Mouse (Mus musculus) thymus, adult 18-20 months (tissue): Measurements from ENCODE around the gene 4930451I11Rik.
A peak's percentile ranks its signal among the peaks of the same experiment; 100 is the strongest.

Experiments used
- DNase-seq, 2 experiments: peaks; one replicate each; pipeline ENCODE4 v3.0.0; 2022; ENCODE audit warnings: mixed read lengths in 2 of 2

The 4930451I11Rik gene

DNA sequence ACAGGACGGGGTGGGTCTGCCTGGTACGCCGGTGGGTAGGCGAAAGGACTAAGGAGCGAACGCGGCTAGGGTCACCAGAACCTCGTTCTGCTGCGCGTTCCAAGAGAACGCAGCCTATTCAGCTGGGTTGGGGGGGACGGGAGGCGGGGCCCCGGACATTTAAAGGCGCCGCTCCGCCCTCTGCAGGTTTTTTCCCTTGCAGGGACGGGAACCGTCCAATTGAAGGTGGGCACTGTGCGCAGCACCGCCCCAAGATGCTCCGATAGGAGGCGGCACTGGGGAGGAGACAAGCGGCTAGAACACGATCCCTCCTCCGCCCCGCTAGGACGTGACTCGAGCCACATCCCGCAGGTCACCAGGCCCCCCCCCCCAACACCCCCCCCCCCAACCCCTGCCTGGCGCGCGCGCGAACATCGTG, 32.4 kb downstream of the 4930451I11Rik start:
- DNase-seq = peak; percentile 94 to 97

DNA sequence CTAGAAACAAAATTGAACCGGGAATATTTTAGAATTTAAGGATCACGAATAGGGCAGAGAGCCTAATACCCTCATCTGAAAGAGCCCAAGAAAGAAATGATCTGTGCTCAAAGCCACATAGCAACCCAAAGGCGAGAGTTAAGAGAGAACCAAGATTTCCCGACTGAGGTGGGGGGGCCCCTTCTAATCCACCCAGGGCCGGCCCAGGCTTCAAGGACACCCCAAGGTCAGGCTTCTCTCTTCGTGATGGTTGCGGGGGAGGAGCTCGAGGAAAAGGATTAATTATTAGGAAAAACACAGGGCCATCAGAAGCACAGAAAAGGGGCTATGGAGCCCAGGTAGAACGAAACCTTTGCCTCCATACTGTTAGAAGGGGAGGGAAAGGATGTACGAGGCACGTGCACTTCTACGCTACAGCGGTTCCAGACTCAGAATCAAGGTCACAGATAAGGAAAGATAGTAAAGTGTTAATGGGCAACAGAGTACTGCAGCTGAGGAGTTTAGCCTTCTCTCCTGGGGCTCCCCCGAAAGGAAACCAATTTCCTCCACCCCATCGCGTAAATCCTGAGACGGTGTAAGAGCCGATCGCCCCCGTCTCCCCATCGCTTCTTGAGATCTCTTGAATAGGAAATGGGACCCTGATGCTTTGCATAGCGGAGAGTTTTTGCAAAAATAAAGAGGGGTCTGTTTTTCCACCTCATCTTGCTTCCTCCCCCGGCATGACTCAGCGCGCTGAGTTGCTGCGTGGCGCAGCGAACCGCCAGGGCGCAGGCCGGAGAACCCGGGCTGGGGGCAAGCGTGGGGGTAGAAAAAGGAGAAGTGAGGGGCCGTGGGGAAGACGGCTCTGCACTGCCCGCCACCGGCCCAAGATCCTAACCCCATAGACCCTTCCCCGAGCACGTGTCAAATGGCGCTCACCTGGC, 33.1 kb downstream of the 4930451I11Rik start:
- no peak for DNase-seq

DNA sequence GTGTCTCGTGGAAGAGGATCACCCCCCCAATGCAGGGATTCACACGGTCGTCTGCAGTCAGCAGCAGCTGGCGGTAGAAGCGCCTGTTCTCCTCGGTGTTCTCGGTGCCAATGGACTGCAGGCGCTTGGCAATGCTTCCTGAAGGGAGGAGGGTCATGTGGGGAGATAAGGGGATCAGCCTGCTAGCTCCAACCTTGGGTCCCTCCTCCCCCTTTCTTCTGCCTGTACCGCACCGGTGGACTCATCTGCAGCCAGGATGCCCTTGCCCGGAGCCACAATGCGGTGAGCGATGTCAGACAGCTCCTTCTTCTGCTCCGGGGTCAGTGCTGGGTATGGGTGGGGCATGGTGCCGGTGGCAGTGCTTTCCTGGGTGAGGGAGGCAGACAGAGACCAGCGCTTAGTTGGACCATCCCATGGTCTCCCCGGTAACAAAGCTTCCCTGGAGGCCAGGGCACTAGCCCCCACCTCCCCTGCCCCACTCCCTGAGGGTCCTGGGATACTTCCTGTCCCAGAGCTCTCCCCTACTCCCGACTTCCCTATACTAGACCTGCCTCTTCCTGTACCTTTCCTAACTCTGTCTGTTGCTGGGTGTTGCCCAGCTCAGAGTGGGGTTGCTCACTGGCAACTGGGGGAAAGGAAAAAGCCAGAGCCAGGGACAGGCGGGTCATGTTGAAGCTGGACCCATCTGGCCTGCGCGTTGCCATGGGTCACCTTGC, 33.9 kb downstream of the 4930451I11Rik start, which contains the start of gene Fam57b:
TSS of gene Fam57b (plus strand) at position 258 of the 716 bp plus-strand sequence.
- no peak for DNase-seq

DNA sequence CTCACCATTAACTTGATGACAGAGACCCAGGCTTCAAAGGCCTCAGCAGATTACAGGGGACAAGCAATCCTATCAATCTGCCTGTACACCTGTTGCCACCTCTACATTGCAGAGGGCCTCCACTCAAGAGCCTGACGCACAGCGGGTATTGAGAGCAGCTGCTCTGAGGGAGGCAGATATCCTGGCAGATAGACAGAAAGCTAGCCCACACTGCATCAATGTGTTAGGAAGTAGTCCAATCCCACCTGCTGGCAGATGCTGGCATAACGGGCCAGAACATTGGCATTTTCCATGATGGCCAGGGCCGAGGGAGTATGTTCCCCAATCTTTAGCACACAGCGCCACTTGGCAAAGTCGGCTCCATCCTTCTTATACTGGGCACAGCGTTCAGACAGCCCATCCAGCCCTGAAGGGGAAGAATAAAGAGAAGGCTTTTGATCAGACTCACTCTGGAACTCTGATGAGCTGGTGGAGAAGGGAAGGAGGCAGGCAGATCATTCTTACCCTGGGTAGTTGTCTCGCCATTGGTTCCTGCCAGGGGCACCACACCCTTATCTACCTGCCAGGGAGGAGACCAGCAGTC, 35.0 kb downstream of the 4930451I11Rik start:
- no peak for DNase-seq

DNA sequence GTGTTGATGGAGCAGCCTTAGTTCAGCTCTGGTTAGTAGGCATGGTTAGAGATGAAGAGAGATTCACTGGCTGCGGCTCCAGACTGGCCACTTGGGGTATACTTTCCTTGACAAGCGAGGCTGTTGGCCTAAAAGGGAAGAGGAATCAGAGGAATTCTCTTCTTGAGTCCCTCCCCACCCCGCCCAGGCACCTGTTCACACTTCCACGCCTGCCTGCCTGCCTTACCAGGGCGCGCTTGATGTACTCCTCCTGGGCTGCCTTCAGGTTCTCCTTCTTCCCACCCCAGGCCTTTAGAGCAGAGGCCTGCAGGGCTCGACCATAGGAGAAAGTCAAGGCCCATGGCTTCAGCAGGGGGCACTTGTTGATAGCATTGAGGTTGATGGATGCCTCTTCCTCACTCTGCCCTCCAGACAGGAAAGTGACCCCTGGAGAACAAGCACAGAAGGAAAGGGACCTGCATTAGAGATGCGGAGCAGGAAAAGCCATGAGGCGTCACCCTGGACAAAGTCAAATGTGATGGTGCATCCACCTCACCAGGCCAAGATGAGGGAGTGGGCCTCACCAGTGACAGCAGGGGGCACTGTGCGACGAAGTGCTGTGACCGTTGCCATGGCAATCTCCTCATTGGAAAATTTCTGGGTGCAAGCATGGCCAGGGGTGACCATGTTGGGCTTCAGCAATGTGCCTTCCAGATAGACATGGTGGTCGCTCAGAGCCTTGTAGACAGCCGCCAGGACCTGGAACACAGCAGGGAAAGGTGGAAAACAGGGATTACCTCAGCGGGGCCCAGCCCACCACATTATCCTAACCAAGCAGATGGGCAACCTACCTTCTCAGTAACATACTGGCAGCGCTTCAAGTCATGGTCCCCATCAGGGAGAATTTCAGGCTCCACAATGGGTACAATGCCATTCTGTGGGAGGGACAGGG, 35.8 kb downstream of the 4930451I11Rik start:
- no peak for DNase-seq

DNA sequence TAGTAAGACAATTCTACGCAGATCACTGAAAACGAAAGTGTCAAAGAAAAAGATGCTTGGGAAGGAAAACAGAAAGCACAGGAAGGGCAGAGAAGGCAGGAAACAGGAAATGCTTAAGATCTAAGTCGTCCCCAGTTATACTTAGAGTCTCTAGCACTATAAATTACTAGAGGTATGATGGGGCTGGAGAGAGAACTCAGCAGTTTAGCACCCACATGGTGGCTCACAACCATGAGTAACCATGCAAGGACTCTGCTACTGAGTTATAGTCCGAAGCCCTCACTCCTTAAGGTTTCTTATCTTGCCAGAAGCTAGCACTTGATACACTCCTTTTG, 37.2 kb downstream of the 4930451I11Rik start:
- no peak for DNase-seq

DNA sequence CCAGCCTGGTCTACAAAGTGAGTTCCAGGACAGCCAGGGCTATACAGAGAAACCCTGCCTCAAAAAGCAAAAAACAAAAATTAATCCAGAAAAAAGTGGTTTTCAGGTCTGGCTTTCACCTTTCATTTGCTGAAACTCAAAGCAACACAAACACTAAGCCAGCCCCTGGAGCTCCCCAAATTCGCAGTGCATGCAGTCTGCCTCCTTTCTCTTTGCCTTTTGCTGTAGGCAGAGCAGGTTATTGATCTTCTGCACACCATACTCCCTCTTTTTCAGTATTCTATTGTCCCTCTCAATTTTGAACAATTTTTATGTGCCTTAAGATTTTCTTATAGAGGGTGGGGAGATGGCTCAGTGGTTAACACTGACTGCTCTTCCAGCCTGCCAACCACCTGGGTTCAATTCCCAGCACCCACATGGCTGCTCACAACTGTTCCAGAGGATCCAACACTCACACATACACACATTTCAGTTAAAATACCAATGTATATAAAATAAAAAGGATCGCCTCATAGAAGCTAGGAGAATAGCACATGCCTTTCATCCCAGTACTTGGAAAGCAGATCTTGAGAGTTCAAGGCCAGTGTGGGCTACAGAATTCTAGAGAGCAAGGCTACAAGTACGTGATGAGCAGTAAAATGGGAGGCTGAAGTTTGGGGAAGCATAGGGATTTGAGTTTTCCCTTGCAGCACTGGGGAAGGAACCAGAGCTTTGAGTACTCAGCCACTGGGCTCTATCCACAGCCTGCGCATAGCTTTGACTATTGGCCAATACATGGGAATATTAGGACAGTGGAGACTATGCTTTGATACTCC, 37.8 kb downstream of the 4930451I11Rik start:
- DNase-seq = no peak

DNA sequence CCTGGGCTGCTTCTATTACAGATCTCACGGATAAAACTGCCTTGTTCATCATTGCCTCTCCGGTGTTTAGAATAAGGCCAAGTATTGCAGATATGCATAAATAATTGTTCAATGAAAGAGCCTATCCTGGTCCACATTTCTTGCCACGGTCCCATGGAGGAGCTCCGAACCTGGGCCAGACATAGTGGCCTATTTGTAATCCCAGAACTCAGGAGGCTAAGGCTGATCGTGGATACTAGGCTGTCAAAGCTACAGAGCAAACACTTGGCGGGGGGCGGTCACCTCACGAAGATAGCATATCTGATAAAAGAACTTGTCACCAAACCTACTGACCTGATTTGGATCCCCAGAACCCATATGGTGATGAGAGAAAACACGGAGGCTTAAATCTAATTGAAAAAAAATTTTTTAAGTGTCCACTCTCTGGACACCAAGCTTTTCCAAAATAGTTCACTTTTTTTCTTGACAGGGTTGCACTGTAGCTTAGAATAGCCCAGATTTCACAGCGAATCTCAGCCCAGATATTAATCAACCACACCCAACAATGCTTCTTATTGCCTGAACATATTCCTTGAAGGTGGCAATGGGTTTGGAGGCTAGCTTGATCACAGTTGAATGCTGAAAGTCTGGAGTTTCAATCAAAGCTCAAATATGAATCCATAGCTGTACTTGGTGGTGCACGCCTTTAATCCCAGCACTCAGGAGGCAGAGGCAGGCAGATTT, 38.6 kb downstream of the 4930451I11Rik start:
- no peak for DNase-seq

DNA sequence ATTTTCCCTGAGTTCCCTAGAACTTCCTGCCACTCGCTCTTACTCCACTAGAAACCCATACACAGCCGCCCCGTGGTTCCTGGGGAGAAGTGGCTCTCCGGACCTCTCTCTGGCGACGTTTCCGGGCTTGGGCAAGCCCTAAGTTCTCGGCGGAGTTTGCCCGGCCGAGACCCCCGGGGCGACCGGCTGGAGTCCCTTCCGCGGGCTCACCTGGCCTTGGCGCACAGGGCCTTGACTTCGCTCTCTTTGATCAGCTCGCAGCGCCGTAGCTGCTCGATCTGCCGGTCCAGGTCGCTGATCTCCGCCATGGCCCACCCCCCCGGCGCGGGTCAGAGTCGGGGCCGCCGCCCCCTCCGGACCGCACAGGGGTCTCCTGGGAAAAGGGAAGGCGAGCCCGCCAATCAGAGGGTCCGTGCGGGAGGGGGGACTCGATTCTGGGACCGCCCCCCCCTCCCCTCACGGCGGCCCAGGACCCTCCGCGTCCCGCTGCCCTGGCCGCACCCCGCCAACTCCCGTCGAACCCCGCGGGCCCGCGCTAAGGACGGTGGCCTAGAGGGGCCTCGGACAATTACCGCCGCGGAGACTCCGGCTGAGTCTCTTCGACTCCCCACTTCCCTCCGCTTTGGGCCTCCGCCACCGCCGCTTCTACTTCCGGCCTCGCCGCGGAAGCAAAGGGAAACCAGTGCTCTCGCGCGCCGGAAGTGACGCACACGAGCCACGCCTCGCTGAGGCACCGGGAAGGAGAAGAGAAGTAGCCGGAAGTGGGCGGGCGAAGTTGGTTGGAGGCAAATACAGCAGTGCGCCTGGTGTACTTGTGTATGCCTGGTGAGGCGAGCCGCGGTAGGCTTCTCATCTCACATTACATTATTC, 39.4 kb downstream of the 4930451I11Rik start, which contains the start of gene Ppp4c:
TSS of gene Ppp4c (minus strand) at position 646 of the 870 bp plus-strand sequence.
- peak; percentile 95 to 96 for DNase-seq

DNA sequence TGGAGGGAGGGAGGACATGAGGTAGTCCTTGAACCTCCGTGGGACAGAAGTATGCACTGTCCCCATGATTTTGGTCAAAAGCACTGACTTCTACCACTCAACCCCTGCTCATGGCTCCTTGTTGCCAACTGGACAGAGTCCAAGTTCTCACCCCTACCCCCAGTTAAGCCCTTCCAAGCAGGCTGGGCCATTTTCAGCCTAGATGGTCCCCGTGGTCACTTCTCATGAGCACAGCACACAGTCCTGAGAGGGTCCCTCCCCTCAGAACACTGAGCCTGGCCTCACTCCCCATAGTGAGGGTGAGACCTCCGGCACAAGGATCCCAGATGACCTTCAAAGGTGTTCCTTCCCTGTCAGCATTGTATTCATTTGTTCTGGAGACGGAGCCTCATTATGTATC, 42.3 kb downstream of the 4930451I11Rik start:
- no peak for DNase-seq

DNA sequence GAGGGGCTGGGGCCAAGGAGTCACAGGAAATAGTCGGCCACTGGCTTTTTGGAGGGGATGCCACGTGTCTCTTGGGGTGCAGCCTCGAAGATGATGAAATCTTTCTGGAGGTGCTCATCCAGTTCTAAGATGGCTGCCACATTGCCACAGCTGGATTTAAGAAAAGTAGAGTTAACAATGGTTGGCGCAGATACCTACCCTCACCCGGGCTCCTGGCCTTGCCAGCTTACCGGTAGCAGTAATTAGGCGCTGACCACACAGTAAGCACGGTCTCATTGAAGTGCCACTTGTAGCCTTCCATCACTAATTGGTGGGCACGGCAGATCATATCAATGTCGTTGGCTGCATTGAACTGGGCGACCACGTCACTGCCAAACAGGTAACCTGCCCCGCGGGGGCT, 45.3 kb downstream of the 4930451I11Rik start:
- DNase-seq = no peak

DNA sequence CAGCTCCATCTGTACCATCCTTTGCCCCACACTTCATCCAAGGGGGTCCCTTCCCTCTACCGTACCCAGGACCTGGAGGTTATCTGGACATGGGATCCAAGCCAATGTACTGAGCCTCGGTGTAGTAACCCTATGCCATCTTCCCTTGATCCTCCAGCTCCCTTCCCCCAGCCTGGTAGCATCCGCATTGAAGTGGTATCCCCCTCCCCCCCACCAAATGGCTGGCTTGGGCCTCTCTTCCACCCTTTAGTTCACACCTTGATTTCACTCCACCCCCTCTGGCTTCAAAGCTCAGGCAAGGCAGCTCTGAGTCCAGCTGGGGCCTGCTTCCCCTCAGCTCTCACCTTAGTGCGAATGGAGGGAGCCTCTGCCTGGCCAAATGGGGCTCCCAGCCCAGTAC, 46.4 kb downstream of the 4930451I11Rik start:
- DNase-seq = no peak

DNA sequence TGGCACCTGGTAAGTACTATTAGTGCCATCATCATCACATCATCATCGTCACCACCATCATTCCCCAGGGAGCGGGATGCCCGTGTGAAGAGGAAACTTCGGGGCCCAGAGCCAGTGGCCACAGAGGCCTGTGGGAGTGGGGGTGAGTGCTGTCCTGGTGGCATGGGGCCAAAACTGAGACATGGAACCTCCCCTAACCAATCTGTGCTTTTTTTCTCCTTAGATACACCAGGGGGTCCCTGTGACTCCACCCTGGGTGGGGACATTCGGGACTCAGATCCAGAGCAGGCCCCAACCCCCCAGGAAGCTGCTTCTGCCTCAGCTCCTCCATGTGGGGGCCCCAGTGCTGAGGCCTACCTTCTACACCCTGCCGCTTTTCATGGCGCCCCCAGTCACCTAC, 47.0 kb downstream of the 4930451I11Rik start:
- no peak for DNase-seq

DNA sequence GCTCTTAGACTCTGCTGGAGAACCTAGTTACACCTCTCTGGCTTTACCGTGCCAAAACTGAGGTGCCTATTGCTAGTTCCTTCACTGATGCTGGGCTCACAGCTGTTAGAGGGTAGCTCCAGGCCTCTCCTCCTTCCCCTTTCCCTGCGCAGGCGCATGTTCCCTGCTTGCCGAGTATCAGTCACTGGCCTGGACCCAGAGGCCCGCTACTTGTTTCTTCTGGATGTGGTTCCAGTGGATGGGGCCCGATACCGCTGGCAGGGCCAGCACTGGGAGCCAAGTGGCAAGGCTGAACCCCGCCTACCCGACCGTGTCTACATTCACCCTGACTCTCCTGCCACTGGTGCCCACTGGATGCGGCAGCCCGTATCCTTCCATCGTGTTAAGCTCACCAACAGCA, 48.7 kb downstream of the 4930451I11Rik start:
- no peak for DNase-seq

DNA sequence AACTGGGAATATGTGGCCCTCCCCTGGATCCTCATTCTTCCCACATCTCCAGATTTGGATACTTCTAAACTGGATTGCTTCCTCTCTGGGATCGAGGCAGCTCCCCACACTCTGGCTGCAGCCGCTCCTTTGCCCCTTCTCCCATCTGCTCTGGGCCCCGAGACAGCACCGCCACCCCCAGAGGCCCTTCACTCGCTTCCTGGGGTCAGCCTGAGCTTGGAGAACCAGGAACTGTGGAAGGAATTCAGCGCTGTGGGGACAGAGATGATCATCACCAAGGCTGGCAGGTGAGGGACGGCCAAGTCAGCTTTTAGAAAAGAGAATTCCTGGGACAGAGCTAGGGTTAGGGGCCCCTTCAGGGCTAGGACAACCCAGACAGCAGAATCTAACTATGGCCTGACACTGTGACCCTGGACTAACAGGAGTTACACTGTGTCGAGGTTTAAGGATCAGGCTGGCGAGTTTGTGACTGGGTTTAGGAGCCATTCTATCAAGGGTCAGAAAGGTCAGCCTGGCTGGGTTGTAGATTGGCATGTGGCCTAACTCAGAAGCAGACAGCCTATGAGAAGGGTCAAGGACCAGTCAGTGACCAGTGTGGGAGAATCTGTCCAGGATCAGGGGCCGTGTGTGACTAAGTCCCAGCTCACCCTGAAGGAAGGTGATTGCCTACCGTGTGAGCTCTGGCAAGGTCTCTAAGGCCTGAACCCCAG, 49.6 kb downstream of the 4930451I11Rik start:
- no peak for DNase-seq

DNA sequence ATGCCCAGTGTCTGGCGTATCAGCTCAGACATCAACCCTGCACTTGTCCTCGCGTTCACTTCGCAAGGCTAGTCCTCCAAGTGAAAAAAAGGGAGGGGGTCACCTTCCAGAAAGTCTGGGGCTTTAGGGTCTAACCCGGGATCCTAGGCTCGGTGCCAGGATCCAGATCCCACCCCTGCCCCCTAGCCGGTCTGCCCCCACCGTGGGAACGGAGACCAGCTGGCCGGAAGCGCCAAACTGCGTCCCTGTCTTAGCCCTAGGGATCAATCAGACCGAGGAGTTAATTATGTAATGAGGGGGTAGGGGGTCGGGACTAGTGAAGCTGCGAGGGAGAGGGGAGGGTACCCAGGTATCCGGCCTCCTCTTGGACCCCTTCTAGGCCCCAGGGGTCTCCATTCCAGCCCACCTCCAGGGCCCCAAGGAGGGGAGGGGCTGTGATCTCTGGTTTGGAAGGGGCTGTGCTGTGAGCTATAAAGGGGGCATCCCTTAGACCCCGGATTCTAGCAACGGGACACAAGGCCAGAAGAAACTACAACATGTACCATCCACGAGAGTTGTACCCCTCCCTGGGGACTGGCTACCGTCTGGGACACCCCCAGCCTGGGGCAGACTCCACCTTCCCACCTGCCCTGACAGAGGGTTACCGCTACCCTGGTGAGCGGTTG, 50.3 kb downstream of the 4930451I11Rik start, which contains the start of gene Tbx6:
TSS of gene Tbx6 (plus strand) at position 513 of the 665 bp plus-strand sequence.
- no peak for DNase-seq
